Mouse (Mus musculus) lung, adult 2 months (tissue): ENCODE results near the gene Nol4l. TPM values are rescaled to one million over a fixed set of nuclear protein-coding genes. Genes with fewer than 3 reads are reported as not detected.
"Not testable (repeated sequence)": the region's sequence is repeated elsewhere in the genome, so short reads cannot be mapped to it uniquely, and the experiment has no call there.

Source experiments
- DNase-seq: peaks from one replicate; pipeline ENCODE4 v3.0.0; 2022
- H3K4me1 ChIP-seq: fragments of 200-500 bp; 2 replicates; pipeline ENCODE4 v1.6.1; 2011; ENCODE audit warnings: low read length; ENCODE audit not compliant: control insufficient read depth, insufficient read depth
- H3K4me3 ChIP-seq: fragments of 200-500 bp; replicated peaks from 2 replicates; pipeline ENCODE3; 2011; ENCODE audit warnings: low read depth, mild to moderate bottlenecking, control low read depth, low read length; ENCODE audit errors: extremely low read depth
- CTCF ChIP-seq: fragments of 200-500 bp; IDR thresholded peaks from 2 replicates; pipeline ENCODE4 v1.5.1; 2011; ENCODE audit warnings: mild to moderate bottlenecking, low read length, control low read depth; ENCODE audit not compliant: insufficient read depth
- POLR2A ChIP-seq: fragments of 200-500 bp; IDR thresholded peaks from 2 replicates; pipeline ENCODE4 v1.6.1; 2011; ENCODE audit warnings: low read depth, mild to moderate bottlenecking, control low read depth, low read length, borderline replicate concordance; ENCODE audit errors: extremely low read depth
- WGBS: fragments of 180-500 bp; shearing (Covaris S2); methylation state at CpG from one replicate; pipeline ENCODE4 v1.1.7; 2018; 5-methylcytosine and 5-hydroxymethylcytosine counted together
- polyA plus RNA-seq: library from polyadenylated mRNA; depleted of rRNA; stranded (reverse); fragments of >200 nt; gene quantifications from 2 replicates; pipeline ENCODE4 v1.2.3, GENCODE M21; 2012

Gene Nol4l
- polyA plus RNA-seq, 1 experiment: 14.7 TPM

- Histone ChIP-seq H3K4me1 (no peaks in the 10 kb centered on the region), H3K4me3 (no peak overlapping the region)
- TF ChIP-seq CTCF (no peak), POLR2A (no peak)
- 54% methylated on average over 6 of the region's 6 CpGs for WGBS
- DNase-seq: no peak
Observed at GRCm38 (mm10) chr2:153406882-153407281, 122.9 kb downstream of the Nol4l start.

GRCm38 (mm10) chr2:153404882-153405281 is 124.9 kb downstream of the Nol4l start:
- Histone ChIP-seq H3K4me1 (no peaks in the 10 kb centered on the region), H3K4me3 (no peak overlapping the region)
- TF ChIP-seq CTCF: no peak
- no peak for TF ChIP-seq POLR2A
- 63% methylated on average over 3 of the region's 3 CpGs for WGBS
- no peak for DNase-seq

- 71% methylated on average over 3 of the region's 3 CpGs for WGBS
- H3K4me3 ChIP-seq: no peak overlapping the region
- TF ChIP-seq POLR2A (no peak), CTCF (no peak)
- no peak for DNase-seq
- no peaks in the 10 kb centered on the region for H3K4me1 ChIP-seq
Observed at GRCm38 (mm10) chr2:153404062-153404461, 125.7 kb downstream of the Nol4l start.

- Histone ChIP-seq H3K4me3 (no peak overlapping the region), H3K4me1 (no peaks in the 10 kb centered on the region)
- WGBS: 79% methylated on average over 15 of the region's 15 CpGs
- TF ChIP-seq POLR2A (no peak), CTCF (no peak)
- DNase-seq: no peak
Observed at GRCm38 (mm10) chr2:153399166-153399565, 130.6 kb downstream of the Nol4l start.

GRCm38 (mm10) chr2:153397790-153398515 is 131.8 kb downstream of the Nol4l start:
- TF ChIP-seq POLR2A: no peak
- TF ChIP-seq CTCF: no peak
- Histone ChIP-seq H3K4me1 (no peaks in the 10 kb centered on the region), H3K4me3 (no peak overlapping the region)
- no peak for DNase-seq
- WGBS: 85% methylated on average over 11 of the region's 11 CpGs

- TF ChIP-seq CTCF: no peak
- TF ChIP-seq POLR2A: no peak
Observed at GRCm38 (mm10) chr2:153393045-153393444, 136.7 kb downstream of the Nol4l start.

GRCm38 (mm10) chr2:153389831-153390230 is 139.9 kb downstream of the Nol4l start:
- no peak for DNase-seq
- no peak for TF ChIP-seq POLR2A
- no peak for TF ChIP-seq CTCF
- H3K4me1 ChIP-seq: no peaks in the 10 kb centered on the region; the same call in 1 of the 2 replicates
- 92% methylated on average over 2 of the region's 2 CpGs for WGBS
- no peak overlapping the region for H3K4me3 ChIP-seq

More at GRCm38 (mm10) chr2:153393045-153393444, 136.7 kb downstream of the Nol4l start:
- 72% methylated on average over 10 of the region's 10 CpGs for WGBS
- no peak for DNase-seq
- H3K4me1 ChIP-seq: no peaks in the 10 kb centered on the region
- H3K4me3 ChIP-seq: no peak overlapping the region

GRCm38 (mm10) chr2:153380479-153380878 is 149.3 kb downstream of the Nol4l start:
- TF ChIP-seq CTCF: no peak
- TF ChIP-seq POLR2A: no peak

GRCm38 (mm10) chr2:153375380-153375779 is 154.4 kb downstream of the Nol4l start:
- Histone ChIP-seq H3K4me3 (no peak overlapping the region), H3K4me1 (peaks cover 4% of the 10 kb centered on the region)
- 57% methylated on average over 2 of the region's 2 CpGs for WGBS
- no peak for DNase-seq
- no peak for TF ChIP-seq POLR2A
- no peak for TF ChIP-seq CTCF

More at GRCm38 (mm10) chr2:153380479-153380878, 149.3 kb downstream of the Nol4l start:
- WGBS: 76% methylated on average over 1 of the region's 1 CpGs
- no peak for DNase-seq
- peaks cover 4% of the 10 kb centered on the region; the same call in 1 of the 2 replicates for H3K4me1 ChIP-seq
- H3K4me3 ChIP-seq: no peak overlapping the region

GRCm38 (mm10) chr2:153370871-153371270 is 158.9 kb downstream of the Nol4l start:
- Histone ChIP-seq H3K4me3 (no peak overlapping the region), H3K4me1 (peaks cover 4% of the 10 kb centered on the region)
- no peak for DNase-seq
- TF ChIP-seq CTCF: no peak
- no peak for TF ChIP-seq POLR2A

GRCm38 (mm10) chr2:153364531-153364930 is 165.2 kb downstream of the Nol4l start:
- not testable (repeated sequence) for DNase-seq, H3K4me3 ChIP-seq, H3K4me1 ChIP-seq
- 85% methylated on average over 14 of the region's 14 CpGs for WGBS
